Mouse (Mus musculus): ENCODE results near the gene Scp2. TPM values are rescaled to one million over a fixed set of nuclear protein-coding genes. Genes with fewer than 3 reads are reported as not detected.

Gene Scp2
- total and polyA plus RNA-seq, 3 experiments, result 235 to 357 (median 303) TPM

DNA sequence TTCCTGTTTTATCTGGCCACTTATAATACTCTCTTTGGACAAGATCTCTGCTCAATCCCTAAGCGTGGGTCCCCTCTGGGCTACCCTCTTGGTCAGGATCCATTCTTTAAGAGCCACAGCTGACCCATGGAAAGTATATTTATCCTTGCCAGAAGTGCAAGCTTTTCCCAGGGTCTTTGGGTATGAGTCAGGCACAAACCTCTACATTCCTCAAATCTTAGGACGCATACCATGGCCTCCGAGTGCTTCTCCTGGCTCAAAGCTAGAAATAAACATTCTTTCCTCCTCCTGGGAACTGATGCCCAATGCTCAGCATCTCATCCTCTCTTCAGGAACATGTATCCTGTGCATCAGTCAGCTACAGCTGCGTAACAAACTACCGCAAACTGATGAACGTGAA, 149.8 kb downstream of the Scp2 start:
- TF ChIP-seq EP300 (IDR thresholded peaks at IDR 0.05; ENCODE audit: insufficient read depth, low read depth, low read length), result no peak
- TF ChIP-seq POLR2A (IDR thresholded peaks at IDR 0.05; ENCODE audit: insufficient read depth, low read depth, low read length), result no peak
- TF ChIP-seq CTCF (IDR thresholded peaks at IDR 0.05), result no peak
- H3K27ac ChIP-seq, result no peak overlapping the region
- H3K9ac ChIP-seq (ENCODE audit: low read depth, low read length), result no peak overlapping the region
- peaks cover 3% of the 10 kb centered on the region for H3K4me1 ChIP-seq (ENCODE audit: control insufficient read depth, insufficient read depth, low read length)
- intact Hi-C loops (cut with DNase I), result no loop called here
- 80% methylated on average over 6 of the region's 6 CpGs for WGBS
- H3K36me3 ChIP-seq (ENCODE audit: control insufficient read depth, insufficient read depth, low read length), result no peaks in the 10 kb centered on the region
- H3K4me3 ChIP-seq, result no peak overlapping the region
- DNase-seq, result no peak
- no peaks in the 10 kb centered on the region for H3K79me2 ChIP-seq (replicated peaks; ENCODE audit: control insufficient read depth, insufficient read depth, low read length)
- H3K27me3 ChIP-seq (ENCODE audit: control insufficient read depth, insufficient read depth, low read length), result no peaks in the 10 kb centered on the region

Small RNA genes lying within 50 kb of the gene (microRNA-seq; reads per million reads assigned to microRNA genes)
- gene Mir6397, result 0 reads per million in 2 experiments

Other genes with a start within 250 kb of the Scp2 start
- 100 to 1,000 TPM; 275 to 281 TPM for gene Cpt2, start 221.4 kb downstream of the Scp2 start, total RNA-seq (2021)
- 278 and 312 TPM in 2 replicates for gene Cpt2, start 221.4 kb downstream of the Scp2 start, polyA plus RNA-seq (2012; rRNA removed)
- under 1 TPM; 0.21 to 0.32 TPM for gene Slc1a7, start 176.7 kb downstream of the Scp2 start, total RNA-seq (2021)
- 1.2 and 1.9 TPM in 2 replicates for gene Slc1a7, start 176.7 kb downstream of the Scp2 start, polyA plus RNA-seq (2012; rRNA removed)
- 10 to 100 TPM; 17.9 to 20.8 TPM for gene Podn, start 48.6 kb downstream of the Scp2 start, total RNA-seq (2021)
- gene Podn, start 48.6 kb downstream of the Scp2 start, polyA plus RNA-seq (2012; rRNA removed), result 63.3 and 79.6 TPM in 2 replicates
- gene Echdc2, start 20.4 kb upstream of the Scp2 start, total RNA-seq (2021), result 10 to 100 TPM; 27.7 to 34.4 TPM
- gene Echdc2, start 20.4 kb upstream of the Scp2 start, polyA plus RNA-seq (2012; rRNA removed), result 64.0 and 77.8 TPM in 2 replicates
- under 1 TPM in 1 of 2 experiments, not detected in 1; 0.10 TPM for gene Zyg11a, start 73.0 kb upstream of the Scp2 start, total RNA-seq (2021)
- gene Zyg11a, start 73.0 kb upstream of the Scp2 start, polyA plus RNA-seq (2012; rRNA removed), result 0.27 TPM in 1 of 2 replicates, not detected in the other
- gene Zyg11b, start 156.1 kb upstream of the Scp2 start, total RNA-seq (2021), result 10 to 100 TPM; 34.8 to 39.1 TPM
- gene Zyg11b, start 156.1 kb upstream of the Scp2 start, polyA plus RNA-seq (2012; rRNA removed), result 10.9 and 24.2 TPM in 2 replicates
- 10 to 100 TPM; 29.5 to 40.1 TPM for gene Coa7, start 183.1 kb upstream of the Scp2 start, total RNA-seq (2021)
- gene Coa7, start 183.1 kb upstream of the Scp2 start, polyA plus RNA-seq (2012; rRNA removed), result 11.1 and 17.6 TPM in 2 replicates
- gene Shisal2a, start 238.4 kb upstream of the Scp2 start, total RNA-seq (2021), result not detected
- gene Shisal2a, start 238.4 kb upstream of the Scp2 start, polyA plus RNA-seq (2012; rRNA removed), result not detected in 2 replicates

Data from heart, adult 2 months (tissue).